Mouse (Mus musculus) bone marrow, adult 2 months (tissue): Measurements from ENCODE around the gene Gm32742. TPM values are rescaled to one million over a fixed set of nuclear protein-coding genes. Genes with fewer than 3 reads are reported as not detected.

Source experiments
- H3K27ac ChIP-seq: fragments of 200-500 bp; 2 replicates; pipeline ENCODE4 v1.5.1; 2012; ENCODE audit warnings: low read depth, mild to moderate bottlenecking, control low read depth, inconsistent platforms, low read length; ENCODE audit not compliant: control insufficient read depth, poor library complexity, insufficient read depth
- H3K4me1 ChIP-seq: fragments of 200-500 bp; 2 replicates; pipeline ENCODE4 v1.6.1; 2011; ENCODE audit warnings: low read length; ENCODE audit not compliant: control insufficient read depth, insufficient read depth
- H3K4me3 ChIP-seq: fragments of 200-500 bp; replicated peaks from 2 replicates; pipeline ENCODE3; 2011; ENCODE audit warnings: mild to moderate bottlenecking, low read depth, low read length, control low read depth; ENCODE audit not compliant: control insufficient read depth
- CTCF ChIP-seq: fragments of 200-500 bp; IDR thresholded peaks from 2 replicates; pipeline ENCODE4 v1.5.1; 2011; ENCODE audit warnings: low read length, control low read depth; ENCODE audit not compliant: control insufficient read depth, insufficient read depth
- POLR2A ChIP-seq: fragments of 200-500 bp; IDR thresholded peaks from 2 replicates; pipeline ENCODE4 v1.6.1; 2011; ENCODE audit warnings: low read depth, mild to moderate bottlenecking, control low read depth, low read length, borderline replicate concordance; ENCODE audit not compliant: control insufficient read depth
- WGBS: fragments of 180-500 bp; shearing (Covaris S2); methylation state at CpG from one replicate; pipeline ENCODE4 v1.1.7; 2018; 5-methylcytosine and 5-hydroxymethylcytosine counted together
- polyA plus RNA-seq: library from polyadenylated mRNA; stranded (reverse); fragments of >200 nt; gene quantifications from 2 replicates; pipeline ENCODE4 v1.2.4, GENCODE M21; 2011; ENCODE audit warnings: low replicate concordance; ENCODE audit not compliant: missing spikeins, insufficient read depth, insufficient read length

Gene Gm32742
- not detected in 2 replicates for polyA plus RNA-seq

GRCm38 (mm10) chr9:51165312-51166180 is at the start of gene Gm32742:
Gene Gm32742 (minus strand): TSS chr9:51165517.
- TF ChIP-seq POLR2A (no peak), CTCF (no peak)
- Histone ChIP-seq H3K27ac (no peak within 1 kb of the TSS), H3K4me3 (no peak within 1 kb of the TSS), H3K4me1 (no peaks in the 10 kb centered on the region; the same call in 1 of the 2 replicates)
- WGBS: 5% methylated on average over 6 of the region's 6 CpGs

- Histone ChIP-seq H3K4me3 (peak overlapping the region; percentile 58), H3K4me1 (peaks cover 2% of the 10 kb centered on the region; the same call in 1 of the 2 replicates), H3K27ac (peak overlapping the region; percentile 96)
- TF ChIP-seq POLR2A (no peak), CTCF (no peak)
- 66% methylated on average over 6 of the region's 6 CpGs for WGBS
Measured at GRCm38 (mm10) chr9:51213729-51214237, 48.5 kb upstream of the Gm32742 start.

GRCm38 (mm10) chr9:51213023-51213728 is 47.9 kb upstream of the Gm32742 start, which contains the start of gene Pou2af1:
Gene Pou2af1 (plus strand): TSS chr9:51213708.
- TF ChIP-seq CTCF (no peak), POLR2A (0 out of 2 replicates have a peak, but pooled peaks have one; percentile 23)
- Histone ChIP-seq H3K27ac (peak within 1 kb of the TSS; percentile 96), H3K4me3 (peak within 1 kb of the TSS; percentile 58), H3K4me1 (peaks cover 2% of the 10 kb centered on the region; the same call in 1 of the 2 replicates)
- WGBS: 67% methylated on average over 20 of the region's 20 CpGs

DNA sequence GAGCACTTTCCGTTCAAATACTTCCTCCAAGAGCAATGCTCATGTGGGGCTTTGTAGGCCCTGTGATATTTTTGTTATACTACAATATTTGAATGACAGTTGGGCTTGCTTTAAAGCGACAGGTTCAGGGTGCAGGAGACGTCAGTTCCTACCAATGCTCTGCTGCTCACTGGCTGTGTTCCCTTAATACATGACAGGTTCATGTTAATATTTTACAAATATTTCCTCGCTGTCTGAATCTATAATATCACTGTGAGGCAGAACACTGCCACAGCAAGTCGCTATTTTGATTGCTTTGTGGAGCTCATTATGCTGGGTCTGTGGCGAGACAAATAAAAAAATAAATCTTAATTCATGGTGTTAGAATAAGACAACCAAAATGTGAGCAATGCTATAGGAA is 45.9 kb upstream of the Gm32742 start:
- Histone ChIP-seq H3K4me3 (no peak overlapping the region), H3K4me1 (peaks cover 2% of the 10 kb centered on the region; the same call in 1 of the 2 replicates), H3K27ac (no peak overlapping the region; the same call in 1 of the 2 replicates)
- no peak for TF ChIP-seq POLR2A
- no peak for TF ChIP-seq CTCF
- 39% methylated on average over 6 of the region's 6 CpGs for WGBS

- WGBS: 69% methylated on average over 2 of the region's 2 CpGs
- no peak for TF ChIP-seq POLR2A
- no peak for TF ChIP-seq CTCF
- Histone ChIP-seq H3K27ac (no peak overlapping the region), H3K4me3 (no peak overlapping the region), H3K4me1 (peaks cover 2% of the 10 kb centered on the region; the same call in 1 of the 2 replicates)
Measured at GRCm38 (mm10) chr9:51208974-51209332, 43.6 kb upstream of the Gm32742 start.

DNA sequence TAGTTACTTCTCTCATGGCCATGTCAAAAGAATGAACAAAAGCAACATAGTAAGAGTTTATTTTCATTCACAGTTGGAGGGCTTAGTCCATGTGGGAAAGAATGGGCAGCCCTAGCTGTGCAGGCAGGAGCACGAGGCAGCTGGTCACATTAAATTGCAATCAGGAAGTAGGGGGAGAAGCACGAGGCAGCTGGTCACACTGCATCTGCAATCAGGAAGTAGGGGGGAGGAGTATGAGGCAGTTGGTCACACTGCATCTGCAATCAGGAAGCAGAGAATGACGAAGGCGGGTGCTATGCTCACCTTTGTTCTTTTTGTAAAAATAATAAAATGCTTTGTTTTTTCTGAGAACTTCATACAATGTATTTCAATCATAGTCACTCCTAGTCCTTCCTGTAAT is 29.5 kb upstream of the Gm32742 start:
- whole genome bisulfite sequencing: 37% methylated on average over 4 of the region's 4 CpGs
- Histone ChIP-seq H3K4me3 (no peak overlapping the region), H3K4me1 (no peaks in the 10 kb centered on the region; the same call in 1 of the 2 replicates), H3K27ac (no peak overlapping the region)
- no peak for TF ChIP-seq CTCF
- no peak for TF ChIP-seq POLR2A

DNA sequence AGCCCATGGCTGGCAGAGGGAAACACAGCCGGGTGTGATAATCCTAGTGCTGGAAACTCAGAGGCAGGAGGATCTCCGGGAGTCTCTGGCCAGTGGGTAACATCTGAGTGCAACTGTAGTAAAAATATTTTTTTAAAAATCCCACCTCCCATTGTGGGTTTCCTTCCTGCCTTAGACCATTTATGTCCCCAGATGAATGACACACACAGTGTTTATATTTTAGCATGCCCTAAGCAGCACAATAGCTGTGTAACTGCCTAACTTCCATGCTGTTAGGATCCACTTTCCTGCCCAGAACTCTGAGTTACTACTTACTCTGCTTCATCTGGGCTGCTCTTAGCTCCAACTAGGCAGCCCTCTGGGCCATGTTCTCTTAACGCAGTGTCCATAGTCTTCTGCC is 25.3 kb upstream of the Gm32742 start:
- 60% methylated on average over 3 of the region's 3 CpGs for WGBS
- H3K27ac ChIP-seq: no peak overlapping the region
- TF ChIP-seq POLR2A (no peak), CTCF (no peak)
- no peaks in the 10 kb centered on the region; the same call in 1 of the 2 replicates for H3K4me1 ChIP-seq
- H3K4me3 ChIP-seq: no peak overlapping the region

GRCm38 (mm10) chr9:51185871-51186270 is 20.6 kb upstream of the Gm32742 start:
- no peak overlapping the region for H3K27ac ChIP-seq
- no peak overlapping the region for H3K4me3 ChIP-seq
- H3K4me1 ChIP-seq: no peaks in the 10 kb centered on the region
- TF ChIP-seq CTCF (no peak), POLR2A (no peak)
- WGBS: 80% methylated on average over 5 of the region's 5 CpGs
